Mouse (Mus musculus) heart, embryonic 13.5 days (tissue): ENCODE results near the gene Rad51b. TPM values are rescaled to one million over a fixed set of nuclear protein-coding genes. Genes with fewer than 3 reads are reported as not detected.
A peak's percentile ranks its signal among the peaks of the same experiment; 100 is the strongest.

ENCODE experiments used
- ATAC-seq: fragments of 200-750 bp; cut with Nextera tagmentation; 2 replicates; pipeline ENCODE4 v1.8.0; 2017; ENCODE audit warnings: moderate TSS enrichment; ENCODE audit not compliant: insufficient number of reproducible peaks, low FRiP score, low TSS enrichment; ENCODE audit errors: extremely low read depth
- H3K27ac ChIP-seq: fragments of 300-500 bp; sonication (generic); replicated peaks from 2 replicates; pipeline ENCODE4 v1.5.1; 2015; ENCODE audit warnings: moderate library complexity, mild to moderate bottlenecking, inconsistent platforms
- H3K27me3 ChIP-seq: fragments of 300-500 bp; sonication (generic); replicated peaks from 2 replicates; pipeline ENCODE4 v1.6.1; 2015; ENCODE audit warnings: mild to moderate bottlenecking, inconsistent platforms
- H3K36me3 ChIP-seq: fragments of 300-500 bp; sonication (generic); 2 replicates; pipeline ENCODE4 v1.6.1; 2015; ENCODE audit warnings: mild to moderate bottlenecking, inconsistent platforms
- H3K4me1 ChIP-seq: fragments of 300-500 bp; sonication (generic); 2 replicates; pipeline ENCODE4 v1.6.1; 2015; ENCODE audit warnings: inconsistent platforms
- H3K4me2 ChIP-seq: fragments of 300-500 bp; sonication (generic); 2 replicates; pipeline ENCODE4 v1.6.1; 2015; ENCODE audit warnings: inconsistent platforms, mild to moderate bottlenecking, moderate library complexity
- H3K4me3 ChIP-seq: fragments of 300-500 bp; sonication (generic); 2 replicates; pipeline ENCODE4 v1.5.1; 2015; ENCODE audit warnings: moderate library complexity, mild to moderate bottlenecking, inconsistent platforms
- H3K9ac ChIP-seq: fragments of 300-500 bp; sonication (generic); 2 replicates; pipeline ENCODE4 v1.6.1; 2015; ENCODE audit warnings: inconsistent platforms, mild to moderate bottlenecking, moderate library complexity
- H3K9me3 ChIP-seq: fragments of 300-500 bp; sonication (generic); 2 replicates; pipeline ENCODE4 v1.6.1; 2016; ENCODE audit warnings: inconsistent platforms
- WGBS: fragments of 180-500 bp; shearing (Covaris S2); methylation state at CpG from one replicate; pipeline ENCODE4 v1.1.7; 2015; ENCODE audit warnings: mixed read lengths; 5-methylcytosine and 5-hydroxymethylcytosine counted together
- polyA plus RNA-seq: library from polyadenylated mRNA; unstranded; fragments of >200 nt; fragmentation: Nextera tagmentation; extraction: Ambion mirVana; gene quantifications from 2 replicates; pipeline ENCODE4 v1.2.1, GENCODE M21; 2015

The Rad51b gene
- polyA plus RNA-seq, 1 experiment from 2014 or later = 4.8 TPM

GRCm38 (mm10) chr12:79755617-79756016, 458.5 kb downstream of the Rad51b start:
- Histone ChIP-seq H3K9ac (no peak overlapping the region), H3K27me3 (no peaks in the 10 kb centered on the region), H3K4me1 (peaks cover 68% of the 10 kb centered on the region), H3K9me3 (no peaks in the 10 kb centered on the region), H3K4me3 (no peak overlapping the region), H3K36me3 (no peaks in the 10 kb centered on the region), H3K4me2 (no peak overlapping the region), H3K27ac (peak overlapping the region; percentile 33; the same call in 1 of the 2 replicates)
- ATAC-seq = no peak
- WGBS = 60% methylated on average over 4 of the region's 4 CpGs

DNA sequence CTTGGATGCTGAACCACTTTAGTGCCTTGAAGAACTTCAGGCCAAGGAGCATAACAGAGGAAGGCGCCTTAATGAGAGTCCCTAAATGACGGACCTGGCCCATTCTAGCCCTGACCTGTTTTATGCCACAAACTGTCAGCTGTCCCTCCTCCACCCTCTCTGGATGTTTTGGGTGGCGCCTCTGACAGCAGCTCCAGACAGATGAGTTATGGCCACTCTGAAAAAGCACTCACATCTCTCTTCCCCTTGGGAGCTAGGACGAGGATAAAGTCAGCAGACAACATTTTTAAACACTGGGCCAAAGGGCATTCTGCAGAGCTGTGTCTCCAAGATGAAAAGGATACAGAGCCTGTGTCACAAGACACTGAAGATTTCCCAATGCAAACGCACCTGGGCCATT, 459.3 kb downstream of the Rad51b start:
- H3K27ac ChIP-seq = no peak overlapping the region
- H3K4me2 ChIP-seq = no peak overlapping the region
- ATAC-seq = no peak
- H3K4me1 ChIP-seq = peaks cover 68% of the 10 kb centered on the region
- no peak overlapping the region for H3K4me3 ChIP-seq
- no peaks in the 10 kb centered on the region for H3K36me3 ChIP-seq
- 57% methylated on average over 5 of the region's 5 CpGs for WGBS
- no peak overlapping the region for H3K9ac ChIP-seq
- H3K9me3 ChIP-seq = no peaks in the 10 kb centered on the region
- H3K27me3 ChIP-seq = no peaks in the 10 kb centered on the region

DNA sequence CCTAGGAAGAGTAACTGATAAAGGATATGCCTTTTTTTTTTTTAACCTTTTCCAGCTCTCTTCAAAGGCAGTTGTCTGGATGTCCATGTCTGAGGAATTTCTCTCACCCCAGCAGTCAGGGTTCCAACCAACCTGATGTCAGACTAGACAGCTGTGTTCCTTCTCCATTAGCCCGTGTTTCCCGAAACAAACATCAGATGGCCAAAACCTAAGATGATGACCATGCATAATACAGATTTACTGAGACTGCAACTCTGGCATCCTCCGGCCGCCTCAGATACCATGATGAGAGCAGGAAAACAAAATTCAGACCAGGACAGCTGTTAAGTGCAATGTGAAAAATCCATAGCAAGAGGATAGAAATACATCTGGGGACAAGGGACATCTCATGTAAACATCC, 460.7 kb downstream of the Rad51b start:
- WGBS = 65% methylated on average over 4 of the region's 4 CpGs
- Histone ChIP-seq H3K4me3 (no peak overlapping the region), H3K27me3 (no peaks in the 10 kb centered on the region), H3K4me2 (no peak overlapping the region), H3K4me1 (peaks cover 67% of the 10 kb centered on the region), H3K9me3 (no peaks in the 10 kb centered on the region), H3K36me3 (no peaks in the 10 kb centered on the region), H3K9ac (no peak overlapping the region), H3K27ac (peak overlapping the region; percentile 53; the same call in 1 of the 2 replicates)
- no peak for ATAC-seq

DNA sequence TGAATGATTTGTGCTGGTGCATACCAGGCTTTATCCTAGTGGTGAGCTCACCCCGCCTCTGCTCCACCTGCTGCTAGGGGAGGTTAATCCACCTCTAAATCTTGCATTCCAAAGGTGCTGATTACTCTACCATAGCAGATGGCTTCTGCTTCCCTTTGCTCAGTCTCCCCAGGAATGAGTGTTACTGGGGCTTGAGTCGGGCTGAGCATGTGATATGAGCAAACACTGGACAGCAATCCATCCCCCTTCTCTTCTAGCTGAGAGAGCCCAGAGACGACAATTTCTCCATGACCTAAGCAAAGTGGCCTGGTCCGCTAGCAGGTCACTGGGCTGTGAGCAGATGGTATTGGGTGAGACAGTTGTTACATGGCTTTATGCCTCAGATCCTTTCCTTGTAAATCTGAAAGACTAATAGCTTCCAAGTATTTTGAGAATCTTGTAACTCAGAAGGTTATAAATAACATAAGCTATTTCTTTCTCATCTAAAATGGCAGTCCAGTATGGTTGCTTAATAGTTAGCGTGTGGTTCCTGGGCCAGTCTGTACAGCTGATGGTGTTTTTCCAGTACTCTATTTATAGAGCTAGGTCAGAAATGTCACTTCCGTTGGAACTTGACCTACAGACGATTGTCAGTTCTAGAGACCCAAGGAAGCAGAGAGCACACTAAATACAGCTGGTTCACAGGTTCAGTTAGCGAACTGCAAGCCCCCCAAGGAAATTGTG, 462.3 kb downstream of the Rad51b start:
- H3K27ac ChIP-seq = peak overlapping the region; percentile 29
- H3K4me1 ChIP-seq = peaks cover 78% of the 10 kb centered on the region
- H3K4me2 ChIP-seq = no peak overlapping the region
- WGBS = 55% methylated on average over 8 of the region's 8 CpGs
- no peak overlapping the region for H3K4me3 ChIP-seq
- no peak overlapping the region for H3K9ac ChIP-seq
- no peaks in the 10 kb centered on the region for H3K27me3 ChIP-seq
- no peaks in the 10 kb centered on the region for H3K9me3 ChIP-seq
- ATAC-seq = no peak
- no peaks in the 10 kb centered on the region for H3K36me3 ChIP-seq

DNA sequence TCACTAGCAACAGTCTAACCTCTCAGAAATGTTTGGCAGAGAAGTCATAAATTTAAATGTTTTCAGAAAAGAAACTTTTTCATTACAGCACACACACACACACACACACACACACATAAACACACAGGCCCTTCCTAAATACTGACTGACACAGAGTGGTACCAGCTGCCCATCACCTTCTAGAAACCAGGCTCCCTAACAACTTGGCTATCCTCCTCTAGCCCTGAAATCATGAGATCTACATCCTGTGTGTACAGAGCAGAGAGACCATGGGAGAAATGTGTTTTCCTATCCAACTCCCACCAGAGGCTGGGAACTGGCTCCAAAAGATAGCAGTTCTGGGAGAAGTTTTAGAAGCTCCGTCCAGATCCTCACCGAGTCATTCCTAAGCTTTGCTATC, 464.1 kb downstream of the Rad51b start:
- Histone ChIP-seq H3K9ac (no peak overlapping the region), H3K27ac (peak overlapping the region; percentile 78), H3K4me1 (peaks cover 72% of the 10 kb centered on the region), H3K9me3 (no peaks in the 10 kb centered on the region), H3K27me3 (no peaks in the 10 kb centered on the region), H3K4me2 (no peak overlapping the region), H3K36me3 (no peaks in the 10 kb centered on the region), H3K4me3 (no peak overlapping the region)
- no peak for ATAC-seq
- WGBS = 50% methylated on average over 2 of the region's 2 CpGs

DNA sequence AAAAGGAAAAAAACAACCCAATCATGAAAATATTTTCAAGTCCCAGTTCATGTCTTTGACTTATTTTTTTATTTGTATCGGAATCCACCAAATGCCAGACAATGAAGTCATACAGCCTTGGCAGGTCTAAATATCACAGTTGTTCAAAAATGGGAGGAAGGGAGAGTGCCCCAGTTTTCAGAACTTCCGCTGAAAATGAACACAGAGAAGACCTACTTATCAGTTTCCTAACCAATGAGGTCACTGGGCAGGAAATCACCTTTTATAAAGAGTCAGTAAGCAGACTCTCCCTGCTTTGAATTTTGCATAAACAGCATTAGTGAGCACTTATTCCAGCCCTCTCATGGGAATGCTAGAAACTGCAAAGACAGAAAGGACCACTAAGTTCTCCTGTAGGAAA, 465.0 kb downstream of the Rad51b start:
- 45% methylated on average over 2 of the region's 2 CpGs for WGBS
- Histone ChIP-seq H3K27ac (peak overlapping the region; percentile 78), H3K4me3 (no peak overlapping the region), H3K36me3 (no peaks in the 10 kb centered on the region), H3K4me1 (peaks cover 71% of the 10 kb centered on the region), H3K9me3 (no peaks in the 10 kb centered on the region), H3K27me3 (no peaks in the 10 kb centered on the region), H3K4me2 (no peak overlapping the region), H3K9ac (no peak overlapping the region)
- ATAC-seq = no peak

DNA sequence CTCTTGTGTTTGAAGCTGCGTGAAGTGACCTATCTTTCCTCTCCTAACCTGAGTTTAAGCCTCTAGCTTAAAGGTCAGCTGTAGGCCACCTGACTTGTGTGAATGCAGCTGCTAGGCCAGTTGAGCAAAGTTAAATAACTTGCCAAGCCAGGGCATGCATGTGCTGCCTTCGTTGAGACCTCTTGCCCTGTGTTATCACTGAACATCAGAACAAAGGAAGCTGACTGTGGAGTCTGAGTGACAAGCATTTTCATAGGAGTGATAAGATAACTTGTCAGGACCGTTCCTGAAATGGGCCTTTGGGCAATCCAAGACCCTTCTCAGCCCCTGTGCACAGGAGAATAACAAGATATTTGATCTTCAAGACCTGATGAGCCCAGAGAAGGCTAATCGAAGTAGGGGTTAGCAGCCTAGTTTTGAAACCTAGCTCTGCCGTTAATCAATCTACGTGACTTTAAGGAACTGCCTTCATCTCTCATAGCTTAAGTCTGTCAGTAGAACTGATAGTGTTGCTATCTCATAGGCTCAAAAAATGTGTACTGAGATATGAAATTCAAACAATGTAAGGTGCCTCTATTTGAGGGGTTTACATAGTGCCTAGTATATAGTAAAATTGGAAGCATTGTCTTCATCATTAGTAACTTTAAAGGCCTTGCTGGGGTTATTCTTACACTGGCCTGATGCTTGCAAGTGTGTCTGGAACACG, 465.6 kb downstream of the Rad51b start:
- no peak overlapping the region for H3K4me2 ChIP-seq
- H3K27me3 ChIP-seq = no peaks in the 10 kb centered on the region
- WGBS = 23% methylated on average over 7 of the region's 7 CpGs
- no peaks in the 10 kb centered on the region for H3K9me3 ChIP-seq
- H3K36me3 ChIP-seq = no peaks in the 10 kb centered on the region
- peak overlapping the region; percentile 78 for H3K27ac ChIP-seq
- peaks cover 64% of the 10 kb centered on the region for H3K4me1 ChIP-seq
- ATAC-seq = no peak
- no peak overlapping the region; the same call in 1 of the 2 replicates for H3K9ac ChIP-seq
- H3K4me3 ChIP-seq = no peak overlapping the region

GRCm38 (mm10) chr12:79766116-79766515, 469.0 kb downstream of the Rad51b start:
- H3K27me3 ChIP-seq = no peaks in the 10 kb centered on the region
- no peak for ATAC-seq
- H3K9me3 ChIP-seq = no peaks in the 10 kb centered on the region
- no peak overlapping the region for H3K4me3 ChIP-seq
- peaks cover 47% of the 10 kb centered on the region for H3K4me1 ChIP-seq
- WGBS = 54% methylated on average over 6 of the region's 6 CpGs
- H3K27ac ChIP-seq = no peak overlapping the region; the same call in 1 of the 2 replicates
- no peaks in the 10 kb centered on the region for H3K36me3 ChIP-seq
- H3K4me2 ChIP-seq = no peak overlapping the region
- H3K9ac ChIP-seq = no peak overlapping the region

DNA sequence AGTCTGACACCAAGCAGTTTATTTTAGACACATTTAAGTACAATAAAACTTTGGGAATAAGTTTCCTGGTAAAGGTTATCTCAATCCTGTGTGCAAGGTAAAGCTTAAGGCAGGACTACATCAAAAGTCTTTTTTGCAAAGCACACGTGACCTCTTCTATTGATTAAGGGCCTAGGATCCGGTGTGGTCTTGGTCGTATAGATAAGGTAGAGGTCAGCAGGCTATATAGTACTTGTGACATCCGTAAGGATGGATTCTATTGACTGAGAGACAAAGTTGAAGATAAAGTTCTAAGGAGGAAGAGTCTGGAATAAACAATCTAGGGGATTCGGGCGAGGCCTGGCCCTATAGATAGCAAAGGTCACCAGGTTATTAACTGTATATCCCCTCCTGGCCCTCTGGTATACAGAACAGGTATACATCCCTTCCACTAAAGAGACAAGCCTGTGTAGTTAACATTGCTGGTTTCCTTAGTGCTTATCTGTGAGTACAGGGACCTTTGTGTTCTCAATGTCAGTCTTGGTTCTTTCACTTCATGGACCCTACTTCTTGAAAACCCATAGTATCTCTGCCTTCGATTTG, 471.8 kb downstream of the Rad51b start:
- Histone ChIP-seq H3K4me1 (peaks cover 21% of the 10 kb centered on the region), H3K9ac (no peak overlapping the region), H3K27ac (no peak overlapping the region), H3K4me2 (no peak overlapping the region), H3K4me3 (no peak overlapping the region), H3K27me3 (no peaks in the 10 kb centered on the region), H3K9me3 (no peaks in the 10 kb centered on the region), H3K36me3 (0 out of 2 replicates have a peak, but pooled peaks cover 2% of the 10 kb centered on the region)
- ATAC-seq = no peak
- 67% methylated on average over 7 of the region's 7 CpGs for WGBS

DNA sequence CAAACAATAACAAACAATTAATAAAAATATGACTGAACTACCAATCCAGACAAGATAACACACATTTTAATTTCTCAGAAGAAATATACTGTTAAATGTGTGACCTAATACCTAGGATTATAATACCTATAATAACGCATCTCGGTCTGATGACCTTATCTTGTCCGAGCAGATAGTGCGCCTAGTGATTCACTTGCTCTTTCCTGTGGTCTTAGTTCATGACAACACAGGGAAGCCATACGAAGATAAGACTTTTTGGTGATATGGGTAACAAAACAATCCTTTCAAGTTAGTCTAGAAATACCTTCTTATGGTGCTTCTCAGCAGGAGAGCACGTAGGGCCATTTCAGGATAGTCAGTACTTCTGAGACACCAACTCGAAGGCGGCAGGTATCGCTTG, 472.7 kb downstream of the Rad51b start:
- H3K9ac ChIP-seq = no peak overlapping the region
- peaks cover 24% of the 10 kb centered on the region for H3K4me1 ChIP-seq
- H3K27me3 ChIP-seq = no peaks in the 10 kb centered on the region
- WGBS = 66% methylated on average over 9 of the region's 9 CpGs
- H3K36me3 ChIP-seq = 0 out of 2 replicates have a peak, but pooled peaks cover 2% of the 10 kb centered on the region
- H3K4me2 ChIP-seq = no peak overlapping the region
- H3K27ac ChIP-seq = no peak overlapping the region
- no peak for ATAC-seq
- no peak overlapping the region for H3K4me3 ChIP-seq
- no peaks in the 10 kb centered on the region for H3K9me3 ChIP-seq

- no peak for ATAC-seq
- Histone ChIP-seq H3K9me3 (no peaks in the 10 kb centered on the region), H3K27ac (no peak overlapping the region), H3K4me1 (peaks cover 30% of the 10 kb centered on the region), H3K36me3 (0 out of 2 replicates have a peak, but pooled peaks cover 2% of the 10 kb centered on the region), H3K27me3 (no peaks in the 10 kb centered on the region), H3K9ac (no peak overlapping the region), H3K4me3 (no peak overlapping the region), H3K4me2 (no peak overlapping the region)
- 91% methylated on average over 4 of the region's 4 CpGs for WGBS
These were observed 474.1 kb downstream of the Rad51b start for GRCm38 (mm10) chr12:79771194-79771593.
